11 mouse cellular contexts compared by ENCODE assay signal in genomic region chr13:57186168-57186567, GRCm38 (mm10).
DNase-seq lines count a peak whose midpoint lies in the region; ATAC-seq and TF ChIP-seq lines count a peak whose summit lies in the region.
"Had no signal": no experiment of that assay in that cellular context is flagged by ENCODE, and none has a peak within 500 bp of the region (broad histone marks: within the 10 kb centered on the region; RNA-seq: fewer than 3 reads in every experiment).

No protein-coding gene starts in this region.

- H3K27ac ChIP-seq in kidney, embryonic 16.5 days (ENCODE audit: low read length): no peak overlapping the region
- H3K27ac ChIP-seq: intestine, embryonic 15.5 days had no signal

- TF ChIP-seq POLR2A in lung, adult 2 months (IDR thresholded peaks at IDR 0.05; ENCODE audit: borderline replicate concordance, extremely low read depth, low read depth, low read length): no peak

- no peaks in the 10 kb centered on the region for H3K27me3 ChIP-seq in kidney, embryonic 16.5 days (ENCODE audit: insufficient read depth, low read length)
- H3K27me3 ChIP-seq: intestine, embryonic 15.5 days had no signal

- H3K36me3 ChIP-seq in kidney, embryonic 16.5 days (ENCODE audit: insufficient read depth, low read length): no peaks in the 10 kb centered on the region
- H3K36me3 ChIP-seq: intestine, embryonic 15.5 days had no signal

- WGBS in kidney, embryonic 16.5 days: 43% methylated on average over 2 of the region's 2 CpGs
- 60% methylated on average over 2 of the region's 2 CpGs for WGBS in lung, adult 2 months

- peak; percentile 10 for DNase-seq in kidney, adult 11 months
- DNase-seq in heart, adult 8-10 months (ENCODE audit: low spot score): peak; percentile 67
- peak; percentile 19 for DNase-seq in heart, postnatal 25 days (ENCODE audit: low spot score)
- peak; percentile 8 for DNase-seq in lung, adult 2 months
- no peak for DNase-seq in frontal cortex, postnatal 36 days (ENCODE audit: low spot score in 2 of 2)
- no peak for DNase-seq in adrenal gland, adult (ENCODE audit: inconsistent age in 2 of 2, low spot score in 1 of 2)
- no peak for DNase-seq in layer of hippocampus, adult 11-12 months (ENCODE audit: low spot score)
- DNase-seq: cerebellum, adult 11-12 months; thymus, postnatal 36 days had no signal

- no peaks in the 10 kb centered on the region for H3K4me1 ChIP-seq in kidney, embryonic 16.5 days (ENCODE audit: insufficient read depth, low read length)
- H3K4me1 ChIP-seq in lung, adult 2 months (ENCODE audit: control insufficient read depth, insufficient read depth, low read length): no peaks in the 10 kb centered on the region
- H3K4me1 ChIP-seq: intestine, embryonic 15.5 days had no signal

- no peak overlapping the region for H3K4me2 ChIP-seq in kidney, embryonic 16.5 days (replicated peaks; ENCODE audit: low read depth, low read length)
- H3K4me2 ChIP-seq: intestine, embryonic 15.5 days had no signal

- no peak for ATAC-seq in kidney, embryonic 16.5 days (ENCODE audit: low FRiP score, low TSS enrichment)
- ATAC-seq: intestine, embryonic 15.5 days had no signal

- intact Hi-C loops in heart, postnatal 25 days (cut with DNase I): no loop called here

- H3K9me3 ChIP-seq in kidney, embryonic 16.5 days (ENCODE audit: low read length): no peaks in the 10 kb centered on the region
- H3K9me3 ChIP-seq: intestine, embryonic 15.5 days had no signal

- no peak for TF ChIP-seq CTCF in lung, adult 2 months (IDR thresholded peaks at IDR 0.05; ENCODE audit: insufficient read depth, low read length)

- no peak overlapping the region for H3K4me3 ChIP-seq in kidney, embryonic 16.5 days (ENCODE audit: low read length)
- no peak overlapping the region for H3K4me3 ChIP-seq in lung, adult 2 months (replicated peaks; ENCODE audit: extremely low read depth, low read depth, low read length)
- H3K4me3 ChIP-seq: intestine, embryonic 15.5 days had no signal

- H3K9ac ChIP-seq in kidney, embryonic 16.5 days (replicated peaks; ENCODE audit: low read length): no peak overlapping the region
- H3K9ac ChIP-seq: intestine, embryonic 15.5 days had no signal

Comparison
In these comparisons a context has a peak if more than half of its experiments do, and no peak if none do; other contexts are left out.
1. DNase-seq: peak in kidney, adult 11 months (single experiment), heart, adult 8-10 months (single experiment), heart, postnatal 25 days (single experiment) and lung, adult 2 months (single experiment); none in frontal cortex, postnatal 36 days (0 of 2), adrenal gland, adult (0 of 2) and layer of hippocampus, adult 11-12 months (single experiment).